Mouse (Mus musculus): Measurements from ENCODE around the gene Itga2b.

The Itga2b gene

DNA sequence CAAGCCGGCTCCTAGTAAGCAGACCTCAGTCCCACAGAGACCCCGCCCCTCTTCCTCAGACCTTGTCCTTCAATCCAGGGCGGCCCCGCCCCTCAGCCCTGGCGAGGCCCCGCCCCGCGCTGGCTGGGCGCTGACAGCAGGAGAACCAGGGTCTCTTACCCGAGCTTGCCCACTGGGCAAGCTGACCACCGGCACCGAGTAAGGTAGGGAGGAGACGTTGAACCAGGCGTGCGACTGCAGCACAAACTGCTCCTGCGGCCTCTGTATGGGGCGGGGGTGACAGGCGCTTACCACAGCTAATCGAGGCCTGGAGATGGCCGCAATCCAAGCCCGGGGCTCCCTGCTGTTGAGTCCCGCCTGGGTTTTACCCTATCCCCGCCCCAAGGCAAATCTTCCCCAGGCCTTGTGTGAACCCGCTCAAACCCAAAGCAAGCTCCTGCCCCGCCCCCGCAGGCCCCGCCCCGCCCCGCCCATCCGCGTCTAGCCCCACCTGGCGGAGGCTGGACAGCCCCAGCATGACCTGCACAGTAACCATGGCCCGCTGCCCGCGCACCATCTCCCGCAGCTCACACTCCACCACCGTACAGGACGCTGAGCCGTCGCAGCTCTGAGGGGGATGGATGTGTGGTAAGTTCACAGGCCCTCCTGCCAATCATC, 14.1 kb downstream of the Itga2b start:
- peak; percentile 70 to 79 for DNase-seq

DNA sequence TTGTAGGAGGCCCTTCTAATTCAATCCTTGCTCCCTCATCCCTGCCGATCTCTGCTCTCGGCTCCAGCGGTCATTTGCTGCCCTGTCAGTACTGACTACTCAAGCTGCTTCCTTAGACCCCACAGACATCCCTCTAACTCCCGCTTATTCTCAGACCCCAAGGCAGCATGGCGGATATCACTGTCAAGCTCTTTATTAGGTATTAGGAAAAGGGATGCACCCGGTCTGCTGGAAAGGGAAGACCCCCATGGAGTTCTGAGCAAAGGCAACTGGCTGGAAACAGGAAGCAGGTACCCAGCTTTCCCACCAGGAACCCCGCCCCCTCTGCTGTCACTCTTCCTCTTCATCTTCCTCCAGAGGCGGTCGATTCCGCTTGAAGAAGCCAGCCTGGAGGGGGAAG, 16.8 kb downstream of the Itga2b start:
- DNase-seq, result no peak

DNA sequence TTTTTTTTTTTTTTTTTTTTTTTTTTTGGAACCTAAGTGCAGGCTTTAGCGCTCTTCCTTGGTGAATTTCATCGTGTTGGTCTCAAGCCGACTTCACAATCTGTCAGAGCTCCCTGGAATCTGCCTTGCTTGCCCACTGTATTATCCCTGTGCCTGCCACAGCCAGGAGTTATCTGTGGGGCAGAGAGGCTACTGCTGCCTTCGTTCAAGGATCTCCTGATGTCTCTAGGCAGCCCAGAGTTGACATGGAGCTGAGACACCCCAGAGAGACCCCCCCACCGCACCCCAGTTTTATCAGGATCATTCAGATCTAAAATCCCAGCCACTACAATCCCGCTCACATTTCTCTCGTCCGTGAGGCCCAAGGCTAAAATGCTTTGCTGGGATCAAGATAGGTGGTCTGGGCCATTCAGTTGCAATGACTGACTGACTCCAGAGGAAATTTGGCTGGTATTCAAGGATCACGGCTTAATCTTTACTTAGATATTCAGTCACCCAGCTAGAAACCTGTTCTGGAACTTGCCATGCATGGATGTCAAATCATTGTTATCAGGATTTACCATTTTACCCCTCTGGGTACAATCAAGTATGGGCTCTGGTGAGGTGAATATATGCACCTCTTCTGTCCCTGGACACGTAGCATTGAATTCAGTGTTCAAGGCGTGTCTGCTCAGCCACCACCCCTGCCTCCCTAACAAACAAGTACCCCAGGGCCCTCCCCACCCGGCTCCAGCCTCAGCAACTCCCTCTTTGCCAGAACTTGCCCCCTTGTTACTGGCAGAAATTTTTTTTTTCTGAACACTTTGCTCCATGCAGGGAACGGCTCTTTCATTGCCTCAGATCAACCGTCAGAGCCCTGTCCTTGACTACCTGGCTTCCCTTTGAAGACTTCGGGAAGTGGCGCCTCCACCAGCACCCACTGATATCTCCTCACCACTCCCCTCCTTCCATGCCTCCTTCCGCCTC, 20.6 kb downstream of the Itga2b start:
- no peak for DNase-seq

DNA sequence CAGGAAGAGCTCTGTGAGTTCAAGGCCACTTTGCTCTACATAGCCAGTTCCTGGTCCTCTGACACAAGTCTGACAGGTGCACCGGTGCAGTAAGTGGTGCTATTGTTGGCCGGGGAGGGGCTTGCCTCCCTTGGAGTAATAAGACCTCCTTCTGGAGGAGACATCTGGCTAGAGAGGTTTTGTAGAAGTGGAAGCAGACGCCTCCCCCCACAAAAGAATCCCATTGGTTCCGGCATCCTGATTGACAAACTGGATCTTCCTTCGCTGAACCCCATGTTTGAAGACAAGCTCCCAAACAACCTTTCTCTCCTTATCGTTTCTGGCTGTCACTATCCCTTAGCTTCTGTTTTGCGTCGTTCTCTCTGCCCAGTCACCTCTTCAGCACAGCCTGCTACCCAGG, 21.6 kb downstream of the Itga2b start:
- DNase-seq, result no peak

DNA sequence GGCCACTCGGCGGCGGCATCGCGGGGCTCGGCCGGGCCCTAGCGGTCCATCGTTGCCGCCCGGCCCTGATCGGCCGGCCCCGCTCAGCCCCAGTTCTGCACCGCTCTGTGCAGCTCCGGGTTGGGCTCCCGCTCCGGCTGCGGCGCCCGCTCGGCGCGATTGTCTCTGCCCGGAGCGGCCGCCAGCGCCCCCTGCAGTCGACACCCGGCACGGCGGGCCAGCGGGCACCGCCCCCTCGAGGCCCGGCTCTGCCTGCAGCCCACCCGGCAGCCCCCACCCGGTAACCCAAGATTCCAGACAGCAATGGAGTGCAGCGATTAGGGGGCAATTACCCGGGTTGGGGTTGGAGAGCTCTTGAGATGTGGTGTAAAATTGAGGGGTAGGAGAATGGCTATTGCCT, 22.4 kb downstream of the Itga2b start, which contains the start of gene Fam171a2:
Gene Fam171a2, minus strand, starts transcription at position 186 of the 400 bp plus-strand sequence.
- peak; percentile 54 to 72 for DNase-seq

DNA sequence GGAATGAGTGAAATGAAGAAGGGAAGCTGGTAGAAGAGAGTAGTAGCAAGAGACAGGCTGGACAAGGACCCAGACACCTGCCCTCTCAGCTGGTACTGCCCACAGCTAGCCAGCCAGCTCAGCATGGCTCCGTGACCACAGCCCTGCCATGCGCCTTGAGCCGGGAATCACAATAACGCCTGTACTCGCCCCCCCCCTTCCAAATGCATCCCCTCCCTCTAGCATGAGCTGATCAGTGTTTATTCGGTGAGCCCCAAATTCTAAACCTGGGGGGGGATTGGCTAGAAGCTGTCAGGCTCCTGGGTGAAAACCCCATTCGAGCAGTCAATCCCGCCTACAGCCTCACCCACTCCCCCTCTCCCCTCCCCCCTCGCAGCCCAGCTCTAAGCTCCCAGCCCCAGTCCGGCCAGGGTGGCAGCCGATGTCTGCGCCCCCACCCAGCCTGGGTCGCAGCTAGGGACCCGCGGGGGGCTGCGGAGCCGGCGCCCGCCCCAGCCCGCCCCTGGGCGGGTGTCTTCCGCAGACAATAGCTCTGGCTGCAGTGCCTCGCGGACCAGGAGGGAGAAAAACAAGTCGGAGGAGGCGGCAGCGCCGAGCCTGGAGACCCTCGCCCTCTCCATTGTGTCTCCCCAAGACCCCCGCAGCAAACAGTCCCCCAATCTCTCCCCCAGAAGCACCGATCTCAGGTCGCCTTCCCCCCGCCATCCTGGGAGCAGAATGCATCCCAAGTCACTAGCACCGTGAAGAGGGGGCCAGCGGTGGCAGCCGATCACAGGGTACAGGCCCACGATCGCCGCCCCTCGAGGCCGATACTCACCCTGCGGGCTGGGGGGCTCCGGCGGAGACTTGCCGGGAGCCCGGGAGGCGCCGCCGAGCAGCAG, 23.1 kb downstream of the Itga2b start:
- DNase-seq, result no peak

DNA sequence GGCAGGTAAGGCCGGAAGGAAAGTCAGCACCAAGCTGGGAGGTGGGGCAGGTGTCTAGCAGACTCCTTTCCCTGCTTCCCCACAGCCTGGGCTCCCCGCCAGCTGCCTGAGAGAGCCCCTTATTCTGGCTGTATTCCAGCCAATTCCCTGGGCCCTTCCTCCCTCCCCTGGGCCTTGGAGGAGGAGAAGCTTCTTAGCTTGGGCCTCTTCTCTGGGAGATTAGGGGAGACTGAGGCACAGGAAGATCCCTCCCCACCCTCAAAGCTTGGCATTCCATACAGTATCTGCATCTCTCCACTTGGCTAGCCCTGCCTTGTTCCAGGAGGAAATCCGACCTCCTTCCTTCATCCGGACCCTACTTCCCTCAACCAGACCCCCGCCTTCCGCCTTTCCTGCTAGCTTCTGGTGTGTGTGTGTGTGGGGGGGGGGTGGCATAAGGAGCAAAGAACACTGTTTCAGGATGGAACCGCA, 24.0 kb downstream of the Itga2b start:
- DNase-seq, result peak; percentile 47 to 49

DNA sequence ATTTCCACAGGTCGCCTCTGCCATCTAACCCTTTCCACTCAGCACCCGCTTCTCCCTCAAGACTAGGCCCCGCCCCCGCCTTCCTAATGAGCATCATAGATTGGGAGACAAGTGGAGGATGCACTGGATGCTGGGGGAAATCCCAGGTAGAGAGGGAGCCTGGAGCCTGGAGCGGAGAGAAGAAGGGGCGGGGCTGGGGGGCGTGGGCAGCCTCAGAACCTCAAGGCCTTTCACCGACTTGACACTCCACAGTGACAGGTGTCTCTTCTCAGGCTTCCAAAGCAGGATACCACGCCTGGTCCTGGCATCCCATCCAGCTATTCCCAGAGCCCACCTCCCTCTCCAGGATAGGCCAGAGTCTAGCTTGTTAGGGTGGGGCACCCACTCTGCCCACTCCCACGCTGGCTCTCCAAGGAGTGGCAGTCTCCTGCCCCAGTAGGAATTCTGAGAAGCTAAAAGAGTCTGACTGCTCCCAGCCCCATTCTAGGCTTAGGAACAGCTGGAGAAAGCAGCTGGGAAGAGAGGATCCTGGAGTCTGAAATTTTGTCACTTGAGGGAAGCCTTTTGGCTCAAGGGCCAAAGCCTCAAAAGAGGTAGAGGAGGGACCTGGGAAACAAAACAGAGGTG, 24.5 kb downstream of the Itga2b start:
- peak in 1 of 2 experiments; percentile 46 for DNase-seq

DNA sequence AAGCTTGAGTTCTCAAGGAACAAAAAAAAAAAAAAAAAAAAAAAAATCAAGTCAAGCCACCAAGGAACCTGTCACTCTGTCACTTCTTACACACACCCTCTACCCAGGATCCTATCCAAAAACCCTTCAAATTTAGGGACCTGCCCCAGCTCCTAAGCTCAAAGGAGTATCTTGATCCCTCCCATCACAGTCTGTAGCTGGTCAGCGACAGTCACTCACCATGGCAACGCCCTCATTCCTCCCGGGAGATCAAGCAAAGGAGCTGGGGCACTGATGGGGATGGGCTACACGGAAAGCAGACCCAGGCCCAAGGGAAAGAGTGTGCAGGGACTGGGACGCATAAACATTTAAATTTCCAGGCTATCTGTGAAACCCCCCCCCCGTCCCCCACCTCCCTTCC, 25.1 kb downstream of the Itga2b start:
- DNase-seq, result no peak

DNA sequence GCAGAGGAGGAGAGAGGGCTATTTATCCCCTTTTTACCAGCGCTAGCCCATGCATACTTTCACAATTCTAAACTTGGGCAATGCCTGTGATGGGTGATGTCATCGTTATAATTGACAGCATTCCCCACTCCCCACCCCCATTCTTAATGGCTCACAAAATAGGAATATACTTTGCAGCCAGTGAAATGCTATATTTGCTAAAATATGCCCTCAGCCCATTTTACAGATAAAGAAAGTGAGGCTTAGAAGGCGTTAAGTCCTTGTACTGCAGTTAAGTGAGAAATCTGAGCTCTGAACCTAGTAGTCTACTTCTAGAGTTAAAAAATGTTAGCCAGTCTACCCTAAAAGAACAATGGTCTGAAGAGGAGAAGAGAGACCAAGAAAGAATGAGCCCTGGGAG, 25.6 kb downstream of the Itga2b start:
- DNase-seq, result no peak

DNA sequence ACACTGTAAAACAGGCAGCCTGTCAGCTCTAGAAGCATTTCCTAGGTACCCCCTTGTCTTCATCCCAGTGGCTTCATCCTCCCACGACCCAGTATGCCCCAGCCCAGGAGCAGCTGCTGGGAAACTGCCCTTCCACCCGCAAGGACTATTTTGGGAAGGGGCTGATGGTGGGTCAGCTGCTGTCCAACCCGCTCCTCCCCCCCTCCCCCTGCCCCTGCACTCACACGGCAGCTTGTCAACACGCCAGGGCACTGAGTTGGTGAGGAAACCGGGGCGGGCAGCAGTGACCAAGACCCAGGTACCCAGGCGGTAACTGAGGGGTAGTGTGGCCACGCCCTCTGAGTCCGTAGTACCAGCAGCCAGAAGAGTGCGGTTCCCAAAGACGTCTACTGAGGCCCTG, 26.2 kb downstream of the Itga2b start:
- DNase-seq, result no peak

DNA sequence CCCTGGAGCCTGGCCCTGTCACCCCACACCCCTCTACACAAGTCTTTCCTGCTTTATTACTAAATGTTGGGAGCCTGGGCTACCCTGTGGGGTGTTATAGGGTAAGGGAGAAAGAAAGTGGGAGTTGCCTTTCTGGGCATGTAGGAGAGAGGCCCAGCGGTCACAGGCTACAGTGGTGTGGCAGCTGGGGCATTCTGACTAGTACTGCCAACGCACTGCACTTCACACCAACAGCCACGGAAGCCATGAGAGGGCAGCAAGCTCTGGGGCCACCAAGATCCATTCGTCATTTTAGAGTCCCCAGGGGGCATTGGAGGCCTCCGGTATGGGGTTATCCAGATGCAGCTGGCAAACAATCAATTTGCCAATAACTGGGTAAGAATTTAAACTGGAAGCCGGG, 27.8 kb downstream of the Itga2b start:
- DNase-seq, result no peak

DNA sequence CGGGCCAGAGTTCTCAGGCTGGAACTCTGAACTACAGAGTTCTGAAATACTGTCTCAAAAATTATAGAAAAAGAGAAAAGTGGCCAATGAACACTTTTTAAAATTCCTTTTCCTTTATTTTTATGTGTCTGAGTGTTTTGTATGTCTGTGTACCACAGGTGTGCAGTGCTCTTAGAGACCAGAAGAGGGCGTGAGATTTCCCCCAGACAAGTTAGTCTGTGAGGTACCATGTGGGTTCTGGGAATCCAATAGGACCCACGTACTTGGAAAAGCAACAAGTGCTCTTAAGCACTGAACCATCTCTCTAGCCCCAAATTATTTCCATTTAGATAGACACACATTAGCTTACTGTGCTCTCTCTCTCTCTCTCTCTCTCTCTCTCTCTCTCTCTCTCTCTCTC, 28.5 kb downstream of the Itga2b start:
- no peak for DNase-seq

DNA sequence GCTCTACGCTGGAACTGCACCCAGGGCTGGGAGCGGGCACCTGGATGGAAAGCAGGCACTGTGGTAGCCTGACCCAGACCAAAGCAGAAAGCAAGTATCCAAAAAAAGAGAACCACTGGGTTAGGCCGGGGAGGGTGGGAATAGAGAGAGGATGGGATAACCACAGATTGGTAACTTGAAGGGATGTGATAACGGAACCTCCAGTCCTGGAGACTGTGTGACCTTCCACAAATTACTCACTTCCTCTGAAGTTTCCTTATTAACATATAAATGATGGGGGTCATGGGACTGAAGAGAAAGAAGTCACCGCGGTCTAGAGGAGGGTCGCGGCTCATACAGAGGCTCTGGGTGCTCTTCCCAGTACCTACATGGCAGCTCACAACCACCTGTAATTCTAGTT, 29.7 kb downstream of the Itga2b start:
- no peak for DNase-seq

DNA sequence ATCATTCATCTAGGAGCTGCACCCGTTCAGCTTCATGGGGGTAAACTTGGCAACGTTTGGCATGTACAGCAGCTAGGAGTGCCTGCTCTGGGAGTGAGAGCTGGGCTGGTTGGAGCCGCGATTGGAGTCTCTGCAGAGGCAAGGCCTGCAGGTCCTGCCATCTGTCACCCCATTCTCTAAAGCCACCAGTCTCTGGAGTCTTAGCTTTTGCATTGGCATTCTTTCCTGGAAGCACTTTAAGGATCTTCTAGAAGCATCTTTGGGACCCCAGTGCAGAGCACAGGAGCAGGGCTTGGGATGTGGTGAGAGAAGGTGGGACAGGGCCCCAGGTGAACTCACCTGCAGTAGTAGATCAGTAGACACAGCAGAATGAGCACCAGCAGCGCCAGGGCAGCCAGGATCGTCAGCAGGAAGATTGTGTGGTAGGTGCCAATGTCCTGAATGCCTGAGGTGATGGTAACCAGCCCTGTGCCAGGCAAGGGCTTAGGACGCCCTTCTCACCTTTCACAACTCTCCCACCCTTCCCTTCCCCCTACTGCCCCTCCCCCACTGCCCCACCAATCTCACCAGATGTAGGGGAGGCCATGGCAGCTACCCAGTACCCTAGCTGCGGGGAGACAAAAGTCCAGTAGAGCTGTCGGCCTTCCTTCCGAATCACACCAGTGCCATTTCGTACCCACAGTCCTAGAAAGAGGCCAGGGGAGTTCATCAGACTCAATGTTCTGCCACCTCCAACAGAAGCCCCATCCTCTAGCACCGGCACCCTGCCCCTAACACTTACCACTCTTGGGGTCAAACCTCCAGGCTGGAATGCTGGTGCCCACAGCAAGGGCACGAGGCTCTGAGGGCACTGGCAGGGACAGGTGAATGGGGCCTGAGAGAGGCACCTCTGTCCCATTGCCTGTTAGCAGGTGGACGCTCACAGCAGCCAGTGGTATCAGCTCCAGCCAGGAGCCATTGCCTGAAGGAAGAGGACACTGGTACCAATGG, 30.5 kb downstream of the Itga2b start:
- no peak for DNase-seq

DNA sequence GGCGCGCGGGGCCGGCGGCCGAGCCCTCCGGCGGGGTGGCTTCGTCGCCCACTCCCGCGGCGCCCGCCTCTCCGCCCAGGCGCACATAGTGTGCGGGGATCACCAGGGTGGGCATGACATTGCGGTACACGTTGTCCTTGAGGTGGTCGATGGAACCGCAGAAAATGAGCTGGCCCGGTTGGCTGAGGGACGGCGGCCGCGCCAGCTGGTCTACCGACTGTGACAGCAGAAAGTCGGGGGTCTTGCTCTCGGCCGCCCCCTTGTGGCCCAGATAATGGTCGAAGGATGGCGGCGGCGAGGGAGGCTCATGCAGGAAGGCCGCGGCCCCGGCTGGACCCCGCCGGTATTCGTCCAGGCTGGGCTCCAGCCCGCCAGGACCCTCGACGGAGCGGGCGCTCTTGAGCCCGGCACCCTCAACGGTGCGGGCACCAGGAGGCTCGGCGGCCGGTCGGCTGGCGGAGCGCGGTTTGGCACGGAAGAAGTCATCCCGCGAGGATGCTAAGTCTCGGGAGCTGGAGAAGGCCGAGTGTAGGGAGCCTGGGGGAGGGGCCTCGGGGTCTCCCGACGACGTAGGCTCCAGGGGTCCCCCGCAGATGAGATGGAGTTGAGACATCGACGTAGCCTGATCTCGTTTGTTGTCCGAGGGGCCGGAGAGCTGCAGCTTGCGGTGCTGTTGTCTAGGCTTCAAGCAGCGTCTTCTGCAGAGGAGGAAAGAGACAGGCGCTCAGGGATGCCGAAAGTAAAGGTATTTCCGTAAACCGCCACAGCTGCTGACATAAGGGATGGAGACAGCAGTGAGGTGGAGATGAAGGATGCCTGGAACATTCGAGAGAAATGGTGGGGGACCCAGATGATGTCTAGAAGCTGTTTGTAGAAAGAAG, 31.5 kb downstream of the Itga2b start:
- DNase-seq, result peak; percentile 67 to 78

DNA sequence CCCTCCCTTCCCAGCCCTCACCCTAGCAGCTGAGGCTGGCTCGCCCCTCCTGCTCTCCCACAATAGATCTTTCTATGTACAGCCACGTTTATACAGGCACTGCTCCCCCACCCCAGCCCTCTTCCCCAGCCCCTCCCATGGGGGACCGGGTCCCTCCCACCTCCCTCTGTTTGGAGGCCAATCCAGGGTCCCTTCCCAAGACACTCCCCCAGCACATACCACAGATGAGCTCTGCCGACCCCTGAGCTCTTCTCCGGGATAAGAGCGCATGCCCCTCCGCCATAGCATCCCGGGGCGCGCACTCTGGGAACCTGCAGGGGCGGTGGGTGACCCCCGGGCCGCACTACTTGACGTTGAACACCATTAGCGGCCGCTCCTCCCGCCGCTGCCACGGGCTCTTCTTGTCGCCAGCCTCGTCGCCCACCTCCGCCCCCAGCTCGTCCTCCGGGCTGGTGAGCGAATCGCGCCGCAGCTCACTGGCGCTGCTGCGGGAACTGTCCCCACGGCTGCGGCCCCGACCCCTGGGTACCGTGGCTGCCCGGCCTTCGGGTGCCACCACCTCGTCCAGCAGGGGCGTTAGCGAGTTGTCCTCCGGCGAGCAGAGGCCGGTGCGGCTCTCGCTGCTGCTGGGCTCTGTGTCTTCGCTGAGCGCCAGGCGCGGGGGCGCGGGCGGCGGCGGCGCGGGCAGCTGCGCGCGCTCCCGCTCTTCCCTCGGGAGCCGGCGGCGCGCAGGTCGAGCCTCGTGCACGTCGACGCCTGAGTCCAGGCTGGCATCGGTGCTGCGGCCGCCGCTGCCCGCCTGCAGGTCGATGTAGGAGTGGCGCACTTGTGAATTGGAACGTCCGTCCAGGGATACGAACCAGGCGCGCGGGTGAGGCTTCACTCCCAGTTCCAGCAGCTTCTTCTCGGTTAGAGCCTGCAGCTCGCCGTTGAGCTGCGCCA, 32.5 kb downstream of the Itga2b start:
- DNase-seq, result peak; percentile 56 to 68

DNA sequence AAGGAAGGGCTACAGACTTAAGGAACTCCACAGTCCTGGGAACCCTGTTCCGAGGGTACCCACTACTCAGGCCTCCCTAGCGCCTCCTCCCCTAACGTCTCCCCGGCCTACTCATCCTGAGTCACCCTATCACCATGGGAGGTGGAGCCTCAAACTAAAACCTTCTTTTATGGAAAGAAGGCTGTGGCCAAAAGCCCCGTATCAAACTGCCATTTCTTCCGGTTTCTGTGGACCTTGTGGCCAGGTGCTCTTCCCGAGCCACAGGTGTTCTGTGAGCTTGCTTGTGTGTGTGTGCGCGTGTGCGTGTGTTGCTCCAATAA, 33.5 kb downstream of the Itga2b start:
- DNase-seq, result no peak
